17 mouse cellular contexts compared by ENCODE assay signal in the genomic region with DNA sequence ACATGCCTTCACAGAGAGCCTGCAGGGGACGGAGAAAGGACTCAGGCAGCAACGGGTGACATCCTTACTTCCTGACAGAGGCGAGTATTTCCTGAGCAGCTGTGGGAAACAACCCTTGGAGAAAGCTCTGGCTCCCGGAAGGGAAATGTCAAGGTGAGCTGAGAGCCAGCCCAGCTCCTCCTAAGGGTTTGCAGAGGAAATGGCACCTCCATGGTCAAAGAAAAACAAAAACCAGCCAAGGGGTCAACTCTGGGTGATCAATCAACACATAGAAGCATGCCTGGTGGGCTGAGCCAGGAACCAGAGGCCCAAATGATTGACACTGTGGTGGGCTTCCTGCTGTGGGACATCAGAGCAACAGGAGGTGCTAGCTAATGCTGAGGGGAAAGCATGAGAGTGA. TPM values are rescaled to one million over a fixed set of nuclear protein-coding genes. Genes with fewer than 3 reads are reported as not detected.
DNase-seq lines count a peak whose midpoint lies in the region; ATAC-seq lines count a peak whose summit lies in the region.
"Had no signal": no experiment of that assay in that cellular context is flagged by ENCODE, and none has a peak within 500 bp of the region (broad histone marks: within the 10 kb centered on the region; RNA-seq: fewer than 3 reads in every experiment).

No protein-coding gene starts in this region.

- 60% methylated on average over 4 of the region's 4 CpGs for WGBS in hindbrain, embryonic 10.5 days
- 64% methylated on average over 4 of the region's 4 CpGs for WGBS in hindbrain, embryonic 16.5 days
- WGBS in embryonic facial prominence, embryonic 10.5 days = 49% methylated on average over 4 of the region's 4 CpGs

- no peak overlapping the region for H3K9ac ChIP-seq in hindbrain, embryonic 16.5 days (ENCODE audit: low read depth, low read length)
- H3K9ac ChIP-seq: forebrain, embryonic 12.5 days; midbrain, embryonic 15.5 days; neural tube, embryonic 12.5 days had no signal

- 0 out of 2 replicates have a peak overlapping the region, but pooled peaks have one; percentile 45 for H3K27ac ChIP-seq in hindbrain, embryonic 10.5 days
- H3K27ac ChIP-seq in hindbrain, embryonic 16.5 days (ENCODE audit: low read depth, low read length) = no peak overlapping the region
- peak overlapping the region; percentile 31; the same call in 1 of the 2 replicates for H3K27ac ChIP-seq in embryonic facial prominence, embryonic 10.5 days (replicated peaks)
- H3K27ac ChIP-seq: forebrain, embryonic 12.5 days; hindbrain, postnatal 0 days; midbrain, embryonic 15.5 days; neural tube, embryonic 12.5 days had no signal

- no peaks in the 10 kb centered on the region; the same call in 1 of the 2 replicates for H3K27me3 ChIP-seq in hindbrain, embryonic 10.5 days (ENCODE audit: insufficient read depth, poor library complexity, severe bottlenecking)
- H3K27me3 ChIP-seq in hindbrain, embryonic 16.5 days (replicated peaks; ENCODE audit: control insufficient read depth, insufficient read depth, low read length) = no peaks in the 10 kb centered on the region
- H3K27me3 ChIP-seq in embryonic facial prominence, embryonic 10.5 days (replicated peaks; ENCODE audit: low read depth, poor library complexity, severe bottlenecking) = no peaks in the 10 kb centered on the region
- H3K27me3 ChIP-seq: forebrain, embryonic 12.5 days; midbrain, embryonic 15.5 days; neural tube, embryonic 12.5 days had no signal

- no peaks in the 10 kb centered on the region for H3K36me3 ChIP-seq in hindbrain, embryonic 10.5 days
- no peaks in the 10 kb centered on the region for H3K36me3 ChIP-seq in hindbrain, embryonic 16.5 days (ENCODE audit: control insufficient read depth, insufficient read depth, low read length)
- H3K36me3 ChIP-seq in embryonic facial prominence, embryonic 10.5 days (replicated peaks) = no peaks in the 10 kb centered on the region
- H3K36me3 ChIP-seq: forebrain, embryonic 12.5 days; G1E; midbrain, embryonic 15.5 days; neural tube, embryonic 12.5 days had no signal

- intact Hi-C loops in left cerebral cortex, postnatal 10 days (cut with DNase I) = no loop called here

- peak; percentile 17 for DNase-seq in hindbrain, embryonic 10.5 days (ENCODE audit: low spot score)
- peak; percentile 25 to 35 for DNase-seq in adrenal gland, postnatal 36 days
- DNase-seq in embryonic facial prominence, embryonic 10.5 days (ENCODE audit: low spot score) = no peak
- DNase-seq in kidney, postnatal 10 days = peak; percentile 43
- no peak for DNase-seq in layer of hippocampus, postnatal 36 days
- no peak for DNase-seq in left cerebral cortex, postnatal 10 days (ENCODE audit: extremely low spot score in 1 of 2, low spot score in 2 of 2)
- DNase-seq in gastrocnemius, adult 18-20 months (ENCODE audit: low spot score) = no peak
- DNase-seq: cerebellum, adult 11-12 months; heart, adult 11 months; lung, adult 18-20 months; thymus, adult 2 months had no signal

- peaks cover 26% of the 10 kb centered on the region for H3K4me1 ChIP-seq in hindbrain, embryonic 10.5 days (replicated peaks)
- no peaks in the 10 kb centered on the region for H3K4me1 ChIP-seq in hindbrain, embryonic 16.5 days (ENCODE audit: control insufficient read depth, insufficient read depth, low read depth, low read length)
- peaks cover 21% of the 10 kb centered on the region for H3K4me1 ChIP-seq in embryonic facial prominence, embryonic 10.5 days
- H3K4me1 ChIP-seq: midbrain, embryonic 15.5 days; neural tube, embryonic 12.5 days had no signal

- H3K4me2 ChIP-seq in hindbrain, embryonic 16.5 days (ENCODE audit: low read length) = no peak overlapping the region
- H3K4me2 ChIP-seq: forebrain, embryonic 12.5 days; midbrain, embryonic 15.5 days; neural tube, embryonic 12.5 days had no signal

- no peaks in the 10 kb centered on the region for H3K9me3 ChIP-seq in hindbrain, embryonic 10.5 days
- no peaks in the 10 kb centered on the region for H3K9me3 ChIP-seq in hindbrain, embryonic 16.5 days (ENCODE audit: control insufficient read depth, low read length)
- H3K9me3 ChIP-seq in embryonic facial prominence, embryonic 10.5 days = no peaks in the 10 kb centered on the region
- H3K9me3 ChIP-seq: forebrain, embryonic 12.5 days; G1E; midbrain, embryonic 15.5 days; neural tube, embryonic 12.5 days had no signal

- no peak overlapping the region for H3K4me3 ChIP-seq in hindbrain, embryonic 10.5 days
- no peak overlapping the region for H3K4me3 ChIP-seq in hindbrain, embryonic 16.5 days (ENCODE audit: low read length)
- H3K4me3 ChIP-seq in embryonic facial prominence, embryonic 10.5 days = no peak overlapping the region
- H3K4me3 ChIP-seq: forebrain, embryonic 12.5 days; midbrain, embryonic 15.5 days; neural tube, embryonic 12.5 days had no signal

- ATAC-seq in hindbrain, embryonic 16.5 days = no peak
- ATAC-seq: hindbrain, postnatal 0 days; midbrain, embryonic 15.5 days had no signal

RNA-seq across cellular contexts. Expression of gene Pemt, which starts 29.6 kb away (rescaled TPM):
- 8.3 and 9.2 TPM in 2 replicates for polyA plus RNA-seq in hindbrain, embryonic 10.5 days (2016; fragmentation: Nextera tagmentation; extraction: Ambion mirVana)
- polyA plus RNA-seq in hindbrain, embryonic 16.5 days (2015; fragmentation: Nextera tagmentation; extraction: Ambion mirVana) = 8.3 and 9.1 TPM in 2 replicates
- total RNA-seq in adrenal gland, postnatal 36 days (2021) = 1 to 10 TPM; 7.0 to 8.4 TPM
- polyA plus RNA-seq in embryonic facial prominence, embryonic 10.5 days (2016; fragmentation: Nextera tagmentation; extraction: Ambion mirVana) = 7.8 and 8.7 TPM in 2 replicates
- total RNA-seq in layer of hippocampus, postnatal 36 days (2021) = 1 to 10 TPM; 4.6 to 5.6 TPM
- total RNA-seq in left cerebral cortex, postnatal 10 days (2021) = 1 to 10 TPM; 6.7 to 8.0 TPM
- 1 to 10 TPM; 2.7 to 4.6 TPM for total RNA-seq in gastrocnemius, adult 18-20 months (2021)

RNA-seq across cellular contexts. Expression of gene Rasd1, which starts 52.0 kb away (rescaled TPM):
- polyA plus RNA-seq in hindbrain, embryonic 10.5 days (2016; fragmentation: Nextera tagmentation; extraction: Ambion mirVana) = 1.6 and 2.9 TPM in 2 replicates
- 1.4 TPM in 2 replicates for polyA plus RNA-seq in hindbrain, embryonic 16.5 days (2015; fragmentation: Nextera tagmentation; extraction: Ambion mirVana)
- total RNA-seq in adrenal gland, postnatal 36 days (2021) = 10 to 100 TPM; 29.1 to 43.5 TPM
- 2.1 and 2.4 TPM in 2 replicates for polyA plus RNA-seq in embryonic facial prominence, embryonic 10.5 days (2016; fragmentation: Nextera tagmentation; extraction: Ambion mirVana)
- 10 to 100 TPM; 54.0 to 63.0 TPM for total RNA-seq in layer of hippocampus, postnatal 36 days (2021)
- 1 to 10 TPM; 2.4 to 4.6 TPM for total RNA-seq in left cerebral cortex, postnatal 10 days (2021)
- 1 to 10 TPM; 1.9 to 5.2 TPM for total RNA-seq in gastrocnemius, adult 18-20 months (2021)
- polyA plus RNA-seq: G1E had no signal

Comparison
In these comparisons a context has a peak if more than half of its experiments do, and no peak if none do; other contexts are left out.
1. DNase-seq: peak in hindbrain, embryonic 10.5 days (single experiment), adrenal gland, postnatal 36 days (2 of 2) and kidney, postnatal 10 days (single experiment); none in embryonic facial prominence, embryonic 10.5 days (single experiment), layer of hippocampus, postnatal 36 days (0 of 2), left cerebral cortex, postnatal 10 days (0 of 2) and gastrocnemius, adult 18-20 months (single experiment).
2. RNA of gene Rasd1, which starts 52.0 kb away (total RNA-seq): 54.0 to 63.0 TPM in layer of hippocampus, postnatal 36 days and 29.1 to 43.5 TPM in adrenal gland, postnatal 36 days; 1.9 to 5.2 TPM in gastrocnemius, adult 18-20 months and 2.4 to 4.6 TPM in left cerebral cortex, postnatal 10 days; every median in the first group is over 4 times any median in the second.